8 mouse cellular contexts compared by ENCODE assay signal in the genomic region with DNA sequence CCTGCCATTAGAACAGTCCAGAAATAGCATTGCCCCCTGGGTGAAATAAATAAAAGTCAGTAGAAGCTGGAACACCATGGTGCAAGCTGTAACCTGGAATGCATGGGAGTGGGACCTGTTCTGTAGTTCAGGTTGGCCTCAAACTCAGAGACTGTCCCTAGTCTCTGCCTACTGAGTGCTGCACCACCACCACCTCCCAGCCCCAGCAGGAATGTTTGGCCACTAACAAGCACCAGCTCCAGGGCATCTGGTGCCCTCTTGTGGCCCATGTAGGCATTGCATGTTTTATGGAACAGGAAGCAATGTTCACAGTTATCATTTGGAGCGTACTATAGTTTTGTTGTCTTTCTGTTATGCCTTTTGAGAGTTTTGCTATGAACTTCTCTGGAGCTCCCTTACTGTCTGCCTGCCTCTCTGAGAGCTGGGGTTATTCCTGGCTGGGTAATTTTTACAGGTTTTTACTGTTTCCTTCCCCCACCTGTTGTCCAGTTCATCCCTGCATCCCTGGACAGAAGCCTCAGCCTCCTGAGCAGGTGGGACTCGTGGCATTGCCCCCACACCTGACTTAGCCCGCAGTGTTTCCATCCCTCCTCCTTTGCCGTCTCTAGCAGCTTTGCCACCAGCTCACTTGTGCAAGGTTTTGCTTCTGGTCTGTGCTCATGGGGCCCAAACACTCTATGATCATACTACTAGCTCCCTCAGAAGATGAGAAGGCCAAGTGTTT.
A peak's percentile ranks its signal among the peaks of the same experiment; 100 is the strongest.
DNase-seq lines count a peak whose midpoint lies in the region; ATAC-seq and TF ChIP-seq lines count a peak whose summit lies in the region.

No protein-coding gene starts in this region.

- no peak overlapping the region for H3K9ac ChIP-seq in kidney, embryonic 15.5 days
- no peak overlapping the region for H3K9ac ChIP-seq in liver, adult 2 months (ENCODE audit: low read depth, low read length)

- no peaks in the 10 kb centered on the region for H3K4me1 ChIP-seq in embryonic fibroblast, embryonic 13.5 days (ENCODE audit: control insufficient read depth, insufficient read depth, low read length)
- H3K4me1 ChIP-seq in heart, embryonic 10.5 days, result peaks cover 11% of the 10 kb centered on the region; the same call in 1 of the 2 replicates
- no peaks in the 10 kb centered on the region for H3K4me1 ChIP-seq in kidney, embryonic 15.5 days
- H3K4me1 ChIP-seq in liver, adult 2 months (ENCODE audit: control insufficient read depth, insufficient read depth, low read length), result no peaks in the 10 kb centered on the region

- no peak overlapping the region for H3K4me3 ChIP-seq in embryonic fibroblast, embryonic 13.5 days (ENCODE audit: insufficient read depth, low read length)
- H3K4me3 ChIP-seq in heart, embryonic 10.5 days, result no peak overlapping the region
- no peak overlapping the region for H3K4me3 ChIP-seq in kidney, embryonic 15.5 days (replicated peaks)
- no peak overlapping the region for H3K4me3 ChIP-seq in liver, adult 2 months (ENCODE audit: insufficient read depth, low read depth, low read length)

- peak; percentile 94 for TF ChIP-seq CTCF in embryonic fibroblast, embryonic 13.5 days (IDR thresholded peaks at IDR 0.05; ENCODE audit: borderline replicate concordance, insufficient read depth, low read length)
- peak; percentile 97 for TF ChIP-seq CTCF in liver, adult 2 months (IDR thresholded peaks at IDR 0.05; ENCODE audit: low read depth, low read length)

- no peaks in the 10 kb centered on the region for H3K27me3 ChIP-seq in heart, embryonic 10.5 days (ENCODE audit: insufficient read depth, poor library complexity, severe bottlenecking)
- H3K27me3 ChIP-seq in kidney, embryonic 15.5 days, result no peaks in the 10 kb centered on the region
- H3K27me3 ChIP-seq in liver, adult 2 months (ENCODE audit: control insufficient read depth, insufficient read depth, low read length), result no peaks in the 10 kb centered on the region

- ATAC-seq in kidney, embryonic 15.5 days (replicated peaks; ENCODE audit: low FRiP score), result peak; percentile 88
- ATAC-seq in monocyte, adult 5-6 weeks (replicated peaks; ENCODE audit: insufficient number of reproducible peaks, low FRiP score, low TSS enrichment, poor library complexity, severe bottlenecking), result peak; percentile 88

- H3K79me2 ChIP-seq in liver, adult 2 months (ENCODE audit: control insufficient read depth, insufficient read depth, low read length), result no peaks in the 10 kb centered on the region

- H3K36me3 ChIP-seq in heart, embryonic 10.5 days, result no peaks in the 10 kb centered on the region
- 0 out of 2 replicates have a peak, but pooled peaks cover 3% of the 10 kb centered on the region for H3K36me3 ChIP-seq in kidney, embryonic 15.5 days
- H3K36me3 ChIP-seq in liver, adult 2 months (ENCODE audit: control insufficient read depth, insufficient read depth, low read length), result no peaks in the 10 kb centered on the region

- DNase-seq in A20 (ENCODE audit: low read depth, low spot score), result peak; percentile 72
- peak; percentile 64 to 73 for DNase-seq in adrenal gland, postnatal 4 days (ENCODE audit: low spot score in 2 of 2)
- DNase-seq in heart, embryonic 10.5 days (ENCODE audit: low spot score), result peak; percentile 89
- DNase-seq in liver, adult 2 months (ENCODE audit: extremely low read depth, low read depth, low spot score), result peak; percentile 38
- peak; percentile 71 to 76 for DNase-seq in spleen, postnatal 36 days (ENCODE audit: low spot score in 2 of 2)

- H3K27ac ChIP-seq in embryonic fibroblast, embryonic 13.5 days (ENCODE audit: insufficient read depth, low read length), result no peak overlapping the region
- no peak overlapping the region for H3K27ac ChIP-seq in heart, embryonic 10.5 days
- no peak overlapping the region for H3K27ac ChIP-seq in kidney, embryonic 15.5 days
- H3K27ac ChIP-seq in liver, adult 2 months (replicated peaks; ENCODE audit: insufficient read depth, low read depth, low read length), result no peak overlapping the region

- H3K9me3 ChIP-seq in heart, embryonic 10.5 days, result no peaks in the 10 kb centered on the region
- H3K9me3 ChIP-seq in kidney, embryonic 15.5 days (replicated peaks), result no peaks in the 10 kb centered on the region

- 65% methylated on average over 4 of the region's 4 CpGs for WGBS in heart, embryonic 10.5 days
- 65% methylated on average over 4 of the region's 4 CpGs for WGBS in kidney, embryonic 15.5 days
- WGBS in liver, adult 2 months, result 47% methylated on average over 4 of the region's 4 CpGs

- no peak for TF ChIP-seq POLR2A in embryonic fibroblast, embryonic 13.5 days (IDR thresholded peaks at IDR 0.05; ENCODE audit: low read depth, low read length)
- TF ChIP-seq POLR2A in liver, adult 2 months (IDR thresholded peaks at IDR 0.05; ENCODE audit: extremely low read depth, insufficient read depth, low read length), result no peak

- no peak overlapping the region for H3K4me2 ChIP-seq in kidney, embryonic 15.5 days

Comparison
In these comparisons a context has a peak if more than half of its experiments do, and no peak if none do; other contexts are left out.
1. DNase-seq: peak in every context shown above with its lines; median percentile 89 in heart, embryonic 10.5 days; 74 in spleen, postnatal 36 days; 72 in A20; 68 in adrenal gland, postnatal 4 days; 38 in liver, adult 2 months.